Mouse (Mus musculus) ES-E14 (cell line): ENCODE measurements at regions not wholly inside any gene's neighbourhood (a gene's known extent, or its start where the extent isn't known, plus 50 kb on each side); places are given as distances from the start of the nearest gene placed in this dataset.

Experiments
- DNase-seq: peaks from one replicate; pipeline ENCODE4 v3.0.0-alpha.2; 2013; ENCODE audit warnings: low read depth, low spot score
- H3K27ac ChIP-seq: 2 replicates; pipeline ENCODE4 v1.5.1; 2012; ENCODE audit warnings: low read depth, mild to moderate bottlenecking, low read length, moderate library complexity, mixed read lengths; ENCODE audit not compliant: poor library complexity, insufficient read depth, severe bottlenecking
- H3K36me3 ChIP-seq: 2 replicates; pipeline ENCODE4 v1.6.1; 2012; ENCODE audit warnings: mild to moderate bottlenecking, low read length, moderate library complexity, mixed read lengths; ENCODE audit not compliant: control insufficient read depth, poor library complexity, insufficient read depth, severe bottlenecking
- H3K4me1 ChIP-seq, 2 experiments: fragments of 150-350 bp in 1 of 2; sonication (generic) in 1 of 2; 2 replicates each; pipeline ENCODE4 v1.6.1; 2012; ENCODE audit warnings: low read length in 2 of 2, mild to moderate bottlenecking in 1 of 2, mixed read lengths in 1 of 2; ENCODE audit not compliant: control insufficient read depth in 2 of 2, insufficient read depth in 2 of 2, poor library complexity in 1 of 2
- H3K4me3 ChIP-seq, 2 experiments: fragments of 150-350 bp in 1 of 2; sonication (generic) in 1 of 2; 2 replicates each; pipeline ENCODE4 v1.5.1; 2012; ENCODE audit warnings: low read length in 2 of 2, low read depth in 1 of 2, mild to moderate bottlenecking in 1 of 2, mixed read lengths in 1 of 2; ENCODE audit not compliant: insufficient read depth in 1 of 2, poor library complexity in 1 of 2, severe bottlenecking in 1 of 2
- H3K9ac ChIP-seq: 2 replicates; pipeline ENCODE4 v1.6.1; 2012; ENCODE audit warnings: low read depth, mild to moderate bottlenecking, low read length, mixed read lengths; ENCODE audit not compliant: poor library complexity, insufficient read depth, severe bottlenecking
- H3K9me3 ChIP-seq: fragments of 150-350 bp; sonication (generic); 2 replicates; pipeline ENCODE4 v1.6.1; 2012; ENCODE audit warnings: low read depth, mild to moderate bottlenecking, low read length; ENCODE audit not compliant: control insufficient read depth, insufficient read depth
- CHD2 ChIP-seq: IDR thresholded peaks from 2 replicates; pipeline ENCODE4 v1.6.1; 2014; ENCODE audit warnings: mild to moderate bottlenecking, low read depth, low read length, inconsistent platforms
- HCFC1 ChIP-seq: IDR thresholded peaks from 2 replicates; pipeline ENCODE4 v1.6.1; 2012; ENCODE audit warnings: low read length, inconsistent platforms, borderline replicate concordance; ENCODE audit not compliant: insufficient read depth
- MAFK ChIP-seq: IDR thresholded peaks from 2 replicates; pipeline ENCODE4 v1.6.1; 2014; ENCODE audit warnings: mild to moderate bottlenecking, low read depth, low read length, inconsistent platforms; ENCODE audit not compliant: insufficient read depth
- ZC3H11A ChIP-seq: IDR thresholded peaks from 2 replicates; pipeline ENCODE4 v1.6.1; 2012; ENCODE audit warnings: low read depth, mild to moderate bottlenecking, inconsistent platforms, low read length, borderline replicate concordance
- ZNF384 ChIP-seq: IDR thresholded peaks from 2 replicates; pipeline ENCODE4 v1.6.1; 2012; ENCODE audit warnings: low read depth, low read length, inconsistent platforms
- in situ Hi-C, 2 experiments: fragments of 600-800 bp; cut with MboI; formaldehyde crosslinking; loops; one replicate each; pipeline ENCODE4 v1.15.1; 2025; ENCODE audit warnings: low sequenced_read_pairs in 2 of 2, inconsistent platforms in 1 of 2; ENCODE audit not compliant: unreplicated experiment in 2 of 2

- DNase-seq, result no peak
- in situ Hi-C loops, result no loop called here
- Histone ChIP-seq H3K4me3 (no peak overlapping the region), H3K36me3 (no peaks in the 10 kb centered on the region), H3K9me3 (no peaks in the 10 kb centered on the region), H3K9ac (no peak overlapping the region), H3K4me1 (no peaks in the 10 kb centered on the region), H3K27ac (no peak overlapping the region)
- TF ChIP-seq ZNF384, result no peak
Observed at GRCm38 (mm10) chr5:132828993-132829392, 285.8 kb upstream of the Auts2 start.

GRCm38 (mm10) chr5:132827555-132828333 lies 284.6 kb upstream of the Auts2 start:
- no peaks in the 10 kb centered on the region for H3K9me3 ChIP-seq
- no peak for DNase-seq
- H3K4me1 ChIP-seq, result no peaks in the 10 kb centered on the region
- no peak for TF ChIP-seq HCFC1
- TF ChIP-seq CHD2, result no peak
- TF ChIP-seq ZNF384, result no peak
- TF ChIP-seq ZC3H11A, result no peak
- TF ChIP-seq MAFK, result no peak
- in situ Hi-C loops, result no loop called here
- no peak overlapping the region for H3K4me3 ChIP-seq
- H3K27ac ChIP-seq, result no peak overlapping the region
- H3K9ac ChIP-seq, result no peak overlapping the region
- no peaks in the 10 kb centered on the region for H3K36me3 ChIP-seq

GRCm38 (mm10) chr5:132826009-132826408 lies 282.9 kb upstream of the Auts2 start:
- no peak for DNase-seq
- in situ Hi-C loops, result no loop called here
- Histone ChIP-seq H3K4me3 (no peak overlapping the region), H3K4me1 (no peaks in the 10 kb centered on the region), H3K9ac (no peak overlapping the region), H3K27ac (no peak overlapping the region), H3K9me3 (no peaks in the 10 kb centered on the region), H3K36me3 (no peaks in the 10 kb centered on the region)
- no peak for TF ChIP-seq MAFK
- no peak for TF ChIP-seq HCFC1
- TF ChIP-seq ZC3H11A, result no peak
- TF ChIP-seq ZNF384, result no peak
- no peak for TF ChIP-seq CHD2

GRCm38 (mm10) chr5:132817665-132818064 lies 274.5 kb upstream of the Auts2 start:
- Histone ChIP-seq H3K9me3 (no peaks in the 10 kb centered on the region), H3K4me3 (no peak overlapping the region), H3K9ac (no peak overlapping the region), H3K4me1 (no peaks in the 10 kb centered on the region), H3K27ac (no peak overlapping the region), H3K36me3 (no peaks in the 10 kb centered on the region)
- no peak for TF ChIP-seq MAFK
- TF ChIP-seq CHD2, result no peak
- TF ChIP-seq ZC3H11A, result no peak
- TF ChIP-seq HCFC1, result no peak
- no peak for TF ChIP-seq ZNF384
- in situ Hi-C loops, result no loop called here
- DNase-seq, result no peak

GRCm38 (mm10) chr5:132809181-132809580 lies 266.0 kb upstream of the Auts2 start:
- Histone ChIP-seq H3K4me1 (no peaks in the 10 kb centered on the region; a peak in 1 of 4 replicates), H3K9ac (no peak overlapping the region), H3K9me3 (no peaks in the 10 kb centered on the region), H3K36me3 (no peaks in the 10 kb centered on the region), H3K27ac (no peak overlapping the region), H3K4me3 (no peak overlapping the region)
- in situ Hi-C loops, result no loop called here
- no peak for DNase-seq
- TF ChIP-seq ZNF384 (no peak), HCFC1 (no peak), MAFK (no peak), ZC3H11A (no peak), CHD2 (no peak)
